Mouse (Mus musculus): ENCODE results near the gene 4933411K16Rik. TPM values are rescaled to one million over a fixed set of nuclear protein-coding genes. Genes with fewer than 3 reads are reported as not detected.
A peak's percentile ranks its signal among the peaks of the same experiment; 100 is the strongest.

4933411K16Rik gene
- polyA plus RNA-seq, 1 experiment from 2014 or later, result not detected

GRCm38 (mm10) chr19:42015001-42015400, 37.0 kb upstream of the 4933411K16Rik start:
- H3K9ac ChIP-seq (ENCODE audit: low read length), result no peak overlapping the region
- DNase-seq (ENCODE audit: low spot score) (no peak), ATAC-seq (ENCODE audit: insufficient read depth, low FRiP score, low TSS enrichment) (no peak)
- no peak overlapping the region for H3K27ac ChIP-seq (ENCODE audit: low read depth, low read length)
- no peaks in the 10 kb centered on the region for H3K4me1 ChIP-seq (ENCODE audit: control insufficient read depth, insufficient read depth, low read length)
- no peaks in the 10 kb centered on the region for H3K27me3 ChIP-seq (ENCODE audit: control insufficient read depth, insufficient read depth, low read length)
- no peak overlapping the region for H3K4me3 ChIP-seq (ENCODE audit: low read depth, low read length)
- no peaks in the 10 kb centered on the region for H3K9me3 ChIP-seq (ENCODE audit: control insufficient read depth, low read length)
- 82% methylated on average over 6 of the region's 6 CpGs for WGBS
- no peak overlapping the region for H3K4me2 ChIP-seq (ENCODE audit: low read depth)
- H3K36me3 ChIP-seq (ENCODE audit: control insufficient read depth, insufficient read depth, low read length), result no peaks in the 10 kb centered on the region

DNA sequence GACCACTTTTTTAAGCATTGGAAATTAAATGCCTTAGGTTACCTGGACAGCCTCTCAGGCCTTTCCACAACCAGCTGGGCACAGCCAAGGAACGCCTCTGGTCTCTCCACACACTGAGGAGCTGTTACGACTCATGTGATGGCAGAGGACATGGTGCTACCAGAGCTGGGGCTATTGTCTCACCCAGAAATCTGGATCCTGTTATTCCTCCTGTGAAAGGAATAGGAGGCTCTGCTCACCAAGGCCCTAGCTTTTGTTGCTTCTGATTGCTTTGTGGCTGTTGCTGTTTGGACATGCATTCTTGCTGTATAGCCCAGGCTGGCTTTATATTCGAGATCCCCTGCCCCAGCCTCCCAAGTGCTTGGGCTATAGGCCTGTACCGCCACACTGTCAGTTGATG, 35.8 kb upstream of the 4933411K16Rik start:
- 70% methylated on average over 4 of the region's 4 CpGs for WGBS
- H3K27ac ChIP-seq (ENCODE audit: low read depth, low read length), result no peak overlapping the region
- H3K9ac ChIP-seq (ENCODE audit: low read length), result no peak overlapping the region
- no peak overlapping the region for H3K4me3 ChIP-seq (ENCODE audit: low read depth, low read length)
- DNase-seq (ENCODE audit: low spot score) (no peak), ATAC-seq (ENCODE audit: insufficient read depth, low FRiP score, low TSS enrichment) (no peak)
- no peaks in the 10 kb centered on the region for H3K36me3 ChIP-seq (ENCODE audit: control insufficient read depth, insufficient read depth, low read length)
- no peaks in the 10 kb centered on the region for H3K4me1 ChIP-seq (ENCODE audit: control insufficient read depth, insufficient read depth, low read length)
- no peaks in the 10 kb centered on the region for H3K9me3 ChIP-seq (ENCODE audit: control insufficient read depth, low read length)
- H3K4me2 ChIP-seq (ENCODE audit: low read depth), result no peak overlapping the region
- H3K27me3 ChIP-seq (ENCODE audit: control insufficient read depth, insufficient read depth, low read length), result no peaks in the 10 kb centered on the region

- Histone ChIP-seq H3K9ac (ENCODE audit: low read length) (no peak overlapping the region; the same call in 1 of the 2 replicates), H3K4me2 (ENCODE audit: low read depth) (no peak overlapping the region), H3K9me3 (ENCODE audit: control insufficient read depth, low read length) (no peaks in the 10 kb centered on the region), H3K36me3 (ENCODE audit: control insufficient read depth, insufficient read depth, low read length) (no peaks in the 10 kb centered on the region), H3K27ac (ENCODE audit: low read depth, low read length) (no peak overlapping the region), H3K4me1 (ENCODE audit: control insufficient read depth, insufficient read depth, low read length) (no peaks in the 10 kb centered on the region), H3K4me3 (ENCODE audit: low read depth, low read length) (no peak overlapping the region), H3K27me3 (ENCODE audit: control insufficient read depth, insufficient read depth, low read length) (no peaks in the 10 kb centered on the region)
- WGBS, result 78% methylated on average over 5 of the region's 5 CpGs
- DNase-seq (ENCODE audit: low spot score) (no peak), ATAC-seq (ENCODE audit: insufficient read depth, low FRiP score, low TSS enrichment) (no peak)
Measured at GRCm38 (mm10) chr19:42016840-42017239, 35.2 kb upstream of the 4933411K16Rik start.

DNA sequence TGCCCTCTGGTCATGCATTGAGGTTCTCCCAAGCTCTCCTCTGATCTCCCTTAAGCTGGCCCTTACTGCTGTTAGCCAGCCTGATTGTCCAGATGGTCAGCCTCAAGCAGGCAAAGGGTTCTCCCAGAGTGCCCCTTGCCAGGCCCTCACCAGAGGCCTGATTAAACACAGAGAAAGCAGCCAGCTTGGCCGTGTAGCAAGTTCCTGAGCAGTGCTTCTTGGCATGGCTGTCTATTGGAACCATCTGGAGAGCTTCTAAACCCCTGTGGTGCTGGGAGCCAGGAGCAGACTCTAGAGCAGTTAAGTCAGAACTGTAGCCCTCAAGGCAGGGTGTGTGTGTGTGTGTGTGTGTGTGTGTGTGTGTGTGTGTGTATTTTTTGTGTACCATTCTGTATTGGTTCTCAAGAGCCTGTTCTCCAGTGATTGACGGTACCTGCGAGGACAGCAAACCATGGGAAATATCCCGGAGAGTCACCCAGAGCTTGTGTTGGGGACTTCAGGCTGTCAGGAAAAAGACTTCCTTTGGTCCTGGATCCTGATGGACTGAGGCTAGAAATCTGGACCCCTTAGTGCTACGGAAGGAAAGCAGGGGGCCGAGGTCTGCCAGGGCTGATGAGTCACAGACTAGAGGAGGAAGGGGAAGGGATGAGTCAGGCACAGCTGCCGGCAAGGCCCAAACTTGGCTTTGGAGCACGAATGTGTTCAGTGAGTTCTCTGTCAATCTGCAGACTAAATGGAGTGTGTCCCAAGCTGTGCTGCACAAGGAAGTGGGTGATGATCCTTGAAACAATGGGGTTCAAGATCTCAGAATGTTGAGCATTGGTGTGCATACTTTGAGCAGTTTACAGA, 34.4 kb upstream of the 4933411K16Rik start:
- Histone ChIP-seq H3K9ac (ENCODE audit: low read length) (no peak overlapping the region; the same call in 1 of the 2 replicates), H3K27me3 (ENCODE audit: control insufficient read depth, insufficient read depth, low read length) (no peaks in the 10 kb centered on the region), H3K27ac (ENCODE audit: low read depth, low read length) (no peak overlapping the region), H3K36me3 (ENCODE audit: control insufficient read depth, insufficient read depth, low read length) (no peaks in the 10 kb centered on the region), H3K4me3 (ENCODE audit: low read depth, low read length) (no peak overlapping the region), H3K4me1 (ENCODE audit: control insufficient read depth, insufficient read depth, low read length) (no peaks in the 10 kb centered on the region), H3K9me3 (ENCODE audit: control insufficient read depth, low read length) (no peaks in the 10 kb centered on the region), H3K4me2 (ENCODE audit: low read depth) (no peak overlapping the region)
- 69% methylated on average over 8 of the region's 8 CpGs for WGBS
- ATAC-seq (ENCODE audit: insufficient read depth, low FRiP score, low TSS enrichment) (no peak), DNase-seq (ENCODE audit: low spot score) (no peak)

DNA sequence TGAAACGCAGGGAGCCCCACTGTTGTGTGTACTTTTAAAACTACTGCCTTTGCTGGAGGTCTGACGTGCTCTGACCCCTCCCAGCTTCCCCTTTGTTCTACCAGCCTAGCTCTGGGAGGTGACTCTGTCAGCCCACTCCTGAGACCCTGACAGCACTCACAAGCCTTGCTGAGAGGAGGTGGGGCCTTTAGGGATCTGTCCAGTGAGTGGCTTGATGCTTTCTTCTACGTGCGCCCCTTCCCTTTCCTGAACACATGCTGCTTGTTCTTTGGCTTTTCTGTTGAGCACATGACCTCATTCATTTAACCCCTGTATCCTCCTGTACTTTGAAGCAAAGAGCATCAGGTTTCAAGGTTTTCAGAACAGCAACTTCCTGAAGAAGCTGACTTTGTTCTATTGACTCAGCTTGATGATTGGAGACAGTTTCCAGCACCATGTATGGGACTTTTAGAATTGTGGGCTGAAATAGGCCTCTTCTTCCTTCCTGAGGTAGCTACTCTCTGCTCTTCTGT, 33.0 kb upstream of the 4933411K16Rik start:
- Histone ChIP-seq H3K4me3 (ENCODE audit: low read depth, low read length) (no peak overlapping the region), H3K9me3 (ENCODE audit: control insufficient read depth, low read length) (no peaks in the 10 kb centered on the region), H3K27ac (ENCODE audit: low read depth, low read length) (peak overlapping the region; percentile 4; the same call in 1 of the 2 replicates), H3K4me1 (ENCODE audit: control insufficient read depth, insufficient read depth, low read length) (no peaks in the 10 kb centered on the region), H3K36me3 (ENCODE audit: control insufficient read depth, insufficient read depth, low read length) (no peaks in the 10 kb centered on the region), H3K27me3 (ENCODE audit: control insufficient read depth, insufficient read depth, low read length) (no peaks in the 10 kb centered on the region), H3K4me2 (ENCODE audit: low read depth) (no peak overlapping the region), H3K9ac (ENCODE audit: low read length) (no peak overlapping the region)
- no peak for ATAC-seq (ENCODE audit: insufficient read depth, low FRiP score, low TSS enrichment)
- DNase-seq (ENCODE audit: low spot score), result no peak
- WGBS, result 47% methylated on average over 4 of the region's 4 CpGs

DNA sequence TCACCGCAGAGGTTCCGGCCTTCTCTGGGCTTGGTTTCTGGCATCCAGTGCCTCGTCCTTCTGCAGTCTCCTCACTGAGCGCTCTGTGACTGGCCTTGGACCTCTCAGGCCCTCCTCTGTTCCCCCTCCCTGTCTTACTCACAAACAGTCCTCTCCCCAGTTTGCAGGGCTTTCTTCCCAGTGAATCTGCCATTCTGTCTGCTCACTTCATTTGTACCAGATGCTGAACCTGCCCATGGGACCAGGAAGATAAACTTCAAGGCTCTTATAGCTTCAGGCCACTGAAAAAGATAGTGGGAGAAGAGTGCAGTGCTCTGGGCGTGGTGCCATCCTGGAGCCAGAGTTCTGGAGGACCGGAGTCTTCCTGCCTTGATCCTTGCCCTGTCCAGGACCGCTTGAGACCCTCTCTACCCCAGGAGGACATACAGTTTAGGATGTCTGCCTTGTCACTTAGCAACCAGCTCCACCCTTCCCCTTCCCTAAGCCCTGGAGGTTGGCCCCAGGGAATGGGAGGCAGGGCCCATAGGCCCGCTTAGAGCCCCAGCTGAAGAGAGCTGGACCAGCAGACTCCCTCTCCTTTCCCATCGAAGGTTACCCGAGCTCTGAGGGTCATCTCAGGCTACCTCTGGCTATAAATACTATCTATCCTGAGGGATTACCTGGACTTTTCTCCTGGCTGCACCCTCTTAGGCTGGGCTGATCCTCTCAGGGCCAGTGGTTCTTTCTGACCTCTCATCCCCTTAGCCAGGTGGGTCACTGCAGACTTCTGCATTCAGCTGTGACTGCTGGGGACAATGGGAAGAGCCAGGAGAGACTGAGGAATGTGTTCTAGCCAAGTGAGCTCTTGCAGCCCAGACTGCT, 30.1 kb upstream of the 4933411K16Rik start:
- no peaks in the 10 kb centered on the region for H3K9me3 ChIP-seq (ENCODE audit: control insufficient read depth, low read length)
- peaks cover 2% of the 10 kb centered on the region; the same call in 1 of the 2 replicates for H3K4me1 ChIP-seq (ENCODE audit: control insufficient read depth, insufficient read depth, low read length)
- WGBS, result 74% methylated on average over 10 of the region's 10 CpGs
- H3K27me3 ChIP-seq (ENCODE audit: control insufficient read depth, insufficient read depth, low read length), result no peaks in the 10 kb centered on the region
- H3K27ac ChIP-seq (ENCODE audit: low read depth, low read length), result no peak overlapping the region
- H3K4me2 ChIP-seq (ENCODE audit: low read depth), result no peak overlapping the region
- ATAC-seq (ENCODE audit: insufficient read depth, low FRiP score, low TSS enrichment), result no peak
- no peak overlapping the region for H3K4me3 ChIP-seq (ENCODE audit: low read depth, low read length)
- DNase-seq (ENCODE audit: low spot score), result no peak
- no peaks in the 10 kb centered on the region for H3K36me3 ChIP-seq (ENCODE audit: control insufficient read depth, insufficient read depth, low read length)
- no peak overlapping the region for H3K9ac ChIP-seq (ENCODE audit: low read length)

DNA sequence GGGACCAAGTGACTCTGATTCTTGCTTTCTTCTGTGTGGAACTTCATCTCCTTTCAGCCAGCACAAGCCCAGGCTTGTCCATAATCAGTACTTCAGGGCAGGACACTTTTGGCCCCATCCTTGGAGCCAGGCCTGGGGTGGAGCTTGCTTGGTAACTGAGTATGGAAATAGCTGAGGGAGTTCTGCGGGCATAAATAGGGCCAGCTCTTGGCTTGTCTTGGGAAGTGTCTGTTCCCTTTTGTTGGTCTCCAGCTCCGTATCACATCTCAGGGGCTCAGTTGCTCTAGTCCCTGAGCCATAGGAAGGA, 29.6 kb upstream of the 4933411K16Rik start:
- Histone ChIP-seq H3K36me3 (ENCODE audit: control insufficient read depth, insufficient read depth, low read length) (no peaks in the 10 kb centered on the region), H3K9me3 (ENCODE audit: control insufficient read depth, low read length) (no peaks in the 10 kb centered on the region), H3K27me3 (ENCODE audit: control insufficient read depth, insufficient read depth, low read length) (no peaks in the 10 kb centered on the region), H3K27ac (ENCODE audit: low read depth, low read length) (no peak overlapping the region), H3K4me2 (ENCODE audit: low read depth) (no peak overlapping the region), H3K4me3 (ENCODE audit: low read depth, low read length) (no peak overlapping the region), H3K4me1 (ENCODE audit: control insufficient read depth, insufficient read depth, low read length) (peaks cover 2% of the 10 kb centered on the region; the same call in 1 of the 2 replicates), H3K9ac (ENCODE audit: low read length) (no peak overlapping the region)
- WGBS, result 79% methylated on average over 2 of the region's 2 CpGs
- no peak for DNase-seq (ENCODE audit: low spot score)
- no peak for ATAC-seq (ENCODE audit: insufficient read depth, low FRiP score, low TSS enrichment)

GRCm38 (mm10) chr19:42026158-42026557, 25.9 kb upstream of the 4933411K16Rik start:
- Histone ChIP-seq H3K27ac (ENCODE audit: low read depth, low read length) (no peak overlapping the region), H3K9ac (ENCODE audit: low read length) (no peak overlapping the region), H3K27me3 (ENCODE audit: control insufficient read depth, insufficient read depth, low read length) (no peaks in the 10 kb centered on the region), H3K4me2 (ENCODE audit: low read depth) (no peak overlapping the region), H3K4me3 (ENCODE audit: low read depth, low read length) (no peak overlapping the region), H3K36me3 (ENCODE audit: control insufficient read depth, insufficient read depth, low read length) (no peaks in the 10 kb centered on the region), H3K9me3 (ENCODE audit: control insufficient read depth, low read length) (no peaks in the 10 kb centered on the region), H3K4me1 (ENCODE audit: control insufficient read depth, insufficient read depth, low read length) (peaks cover 2% of the 10 kb centered on the region; the same call in 1 of the 2 replicates)
- DNase-seq (ENCODE audit: low spot score) (peak; percentile 80), ATAC-seq (ENCODE audit: insufficient read depth, low FRiP score, low TSS enrichment) (no peak)
- 13% methylated on average over 5 of the region's 5 CpGs for WGBS
